19 mouse cellular contexts compared by ENCODE assay signal in genomic region chr11:67524731-67525130, GRCm38 (mm10).
A peak's percentile ranks its signal among the peaks of the same experiment; 100 is the strongest.
DNase-seq lines count a peak whose midpoint lies in the region; ATAC-seq and TF ChIP-seq lines count a peak whose summit lies in the region.
"Had no signal": no experiment of that assay in that cellular context is flagged by ENCODE, and none has a peak within 500 bp of the region (broad histone marks: within the 10 kb centered on the region; RNA-seq: fewer than 3 reads in every experiment).

No protein-coding gene starts in this region.

- TF ChIP-seq CTCF in layer of hippocampus, adult 2 months (conservative IDR thresholded peaks at IDR 0.05) = no peak
- no peak for TF ChIP-seq CTCF in lung, postnatal 0 days (IDR thresholded peaks at IDR 0.05)

- WGBS in heart, embryonic 12.5 days = 25% methylated on average over 2 of the region's 2 CpGs
- 51% methylated on average over 2 of the region's 2 CpGs for WGBS in embryonic facial prominence, embryonic 14.5 days
- 19% methylated on average over 2 of the region's 2 CpGs for WGBS in lung, postnatal 0 days

- peaks cover 49% of the 10 kb centered on the region for H3K4me1 ChIP-seq in heart, embryonic 12.5 days (replicated peaks)
- H3K4me1 ChIP-seq in embryonic facial prominence, embryonic 14.5 days (ENCODE audit: control insufficient read depth, insufficient read depth, low read length) = peaks cover 20% of the 10 kb centered on the region
- H3K4me1 ChIP-seq in lung, postnatal 0 days (ENCODE audit: insufficient read depth, low read depth, low read length) = peaks cover 33% of the 10 kb centered on the region

- H3K9ac ChIP-seq in heart, embryonic 12.5 days = 0 out of 2 replicates have a peak overlapping the region, but pooled peaks have one; percentile 2
- H3K9ac ChIP-seq in embryonic facial prominence, embryonic 14.5 days (ENCODE audit: low read depth, low read length) = 0 out of 2 replicates have a peak overlapping the region, but pooled peaks have one; percentile 19
- no peak overlapping the region for H3K9ac ChIP-seq in lung, postnatal 0 days (replicated peaks; ENCODE audit: low read depth)
- H3K9ac ChIP-seq: embryonic facial prominence, embryonic 12.5 days; hindbrain, embryonic 13.5 days had no signal

- ATAC-seq in heart, embryonic 12.5 days (ENCODE audit: insufficient number of reproducible peaks, low FRiP score) = no peak
- ATAC-seq in embryonic facial prominence, embryonic 14.5 days (ENCODE audit: low read depth) = no peak
- ATAC-seq in lung, postnatal 0 days = peak; percentile 37
- ATAC-seq: activated CD4-positive, CD25-positive, alpha-beta regulatory T cell, adult 4 months; Patski had no signal

- no peaks in the 10 kb centered on the region for H3K27me3 ChIP-seq in heart, embryonic 12.5 days (replicated peaks)
- no peaks in the 10 kb centered on the region for H3K27me3 ChIP-seq in embryonic facial prominence, embryonic 14.5 days (replicated peaks; ENCODE audit: control insufficient read depth, insufficient read depth, low read length)
- no peaks in the 10 kb centered on the region for H3K27me3 ChIP-seq in lung, postnatal 0 days (replicated peaks; ENCODE audit: insufficient read depth, low read length)
- H3K27me3 ChIP-seq: embryonic facial prominence, embryonic 12.5 days; hindbrain, embryonic 13.5 days; Patski had no signal

- H3K27ac ChIP-seq in heart, embryonic 12.5 days (ENCODE audit: poor library complexity, severe bottlenecking) = 0 out of 2 replicates have a peak overlapping the region, but pooled peaks have one; percentile 16
- peak overlapping the region; percentile 77 for H3K27ac ChIP-seq in layer of hippocampus, adult 2 months
- H3K27ac ChIP-seq in embryonic facial prominence, embryonic 14.5 days (replicated peaks; ENCODE audit: low read depth, low read length) = peak overlapping the region; percentile 39; the same call in 1 of the 2 replicates
- peak overlapping the region; percentile 81 for H3K27ac ChIP-seq in lung, postnatal 0 days (ENCODE audit: low read length)
- H3K27ac ChIP-seq: embryonic facial prominence, embryonic 12.5 days; hindbrain, embryonic 13.5 days; kidney, postnatal 0 days; midbrain, embryonic 10.5 days had no signal

- no peaks in the 10 kb centered on the region for H3K36me3 ChIP-seq in heart, embryonic 12.5 days
- no peaks in the 10 kb centered on the region for H3K36me3 ChIP-seq in embryonic facial prominence, embryonic 14.5 days (ENCODE audit: control insufficient read depth, insufficient read depth, low read length)
- H3K36me3 ChIP-seq in lung, postnatal 0 days (ENCODE audit: insufficient read depth, low read length) = no peaks in the 10 kb centered on the region
- H3K36me3 ChIP-seq: embryonic facial prominence, embryonic 12.5 days; hindbrain, embryonic 13.5 days; midbrain, embryonic 10.5 days had no signal

- H3K4me2 ChIP-seq in heart, embryonic 12.5 days = no peak overlapping the region
- H3K4me2 ChIP-seq in embryonic facial prominence, embryonic 14.5 days (ENCODE audit: low read depth, low read length) = no peak overlapping the region
- H3K4me2 ChIP-seq in lung, postnatal 0 days (replicated peaks; ENCODE audit: low read depth, low read length) = no peak overlapping the region
- H3K4me2 ChIP-seq: embryonic facial prominence, embryonic 12.5 days; hindbrain, embryonic 13.5 days had no signal

- no peaks in the 10 kb centered on the region for H3K9me3 ChIP-seq in heart, embryonic 12.5 days (replicated peaks)
- H3K9me3 ChIP-seq in embryonic facial prominence, embryonic 14.5 days (ENCODE audit: control insufficient read depth, low read length) = no peaks in the 10 kb centered on the region
- no peaks in the 10 kb centered on the region for H3K9me3 ChIP-seq in lung, postnatal 0 days (ENCODE audit: low read length)
- H3K9me3 ChIP-seq: embryonic facial prominence, embryonic 12.5 days; hindbrain, embryonic 13.5 days; midbrain, embryonic 10.5 days had no signal

- TF ChIP-seq EP300 in lung, postnatal 0 days (IDR thresholded peaks at IDR 0.05) = no peak

- H3K4me3 ChIP-seq in heart, embryonic 12.5 days = no peak overlapping the region
- H3K4me3 ChIP-seq in layer of hippocampus, adult 2 months = no peak overlapping the region
- no peak overlapping the region for H3K4me3 ChIP-seq in embryonic facial prominence, embryonic 14.5 days (ENCODE audit: low read depth, low read length)
- no peak overlapping the region for H3K4me3 ChIP-seq in lung, postnatal 0 days (ENCODE audit: low read depth, low read length)
- H3K4me3 ChIP-seq: embryonic facial prominence, embryonic 12.5 days; hindbrain, embryonic 13.5 days; midbrain, embryonic 10.5 days had no signal

- DNase-seq in heart, adult 9 months (ENCODE audit: low spot score in 2 of 2) = no peak
- no peak for DNase-seq in layer of hippocampus, adult 2 months (ENCODE audit: low spot score in 2 of 2)
- no peak for DNase-seq in layer of hippocampus, adult 9-10 months (ENCODE audit: low spot score)
- no peak for DNase-seq in embryonic facial prominence, embryonic 14.5 days (ENCODE audit: low spot score)
- DNase-seq in lung, postnatal 0 days (ENCODE audit: low spot score) = peak; percentile 78
- DNase-seq in urinary bladder, postnatal 14 days (ENCODE audit: low spot score) = no peak
- DNase-seq in MN1 (ENCODE audit: low spot score) = no peak
- DNase-seq: adrenal gland, postnatal 25 days; cerebellum, adult 18-20 months; gastrocnemius, postnatal 14 days; right cerebral cortex, postnatal 14 days; thymus, postnatal 36 days had no signal

Comparison
In these comparisons a context has a peak if more than half of its experiments do, and no peak if none do; other contexts are left out.
1. H3K27ac ChIP-seq: peak in every context shown above with its lines; median percentile 81 in lung, postnatal 0 days; 77 in layer of hippocampus, adult 2 months; 39 in embryonic facial prominence, embryonic 14.5 days; 16 in heart, embryonic 12.5 days.